Mouse (Mus musculus) cortical plate, adult 2 months (tissue): ENCODE results near the gene Slc8b1.

Source experiments
- CTCF ChIP-seq: fragments of 200-500 bp; IDR thresholded peaks from 2 replicates; pipeline ENCODE4 v1.5.1; 2011; ENCODE audit warnings: mild to moderate bottlenecking, control low read depth, low read length; ENCODE audit not compliant: insufficient read depth; ENCODE audit errors: extremely low read depth
- POLR2A ChIP-seq: fragments of 200-500 bp; IDR thresholded peaks from 2 replicates; pipeline ENCODE4 v1.6.1; 2011; ENCODE audit warnings: mild to moderate bottlenecking, low read length, control low read depth; ENCODE audit not compliant: insufficient read depth; ENCODE audit errors: extremely low read depth

DNA sequence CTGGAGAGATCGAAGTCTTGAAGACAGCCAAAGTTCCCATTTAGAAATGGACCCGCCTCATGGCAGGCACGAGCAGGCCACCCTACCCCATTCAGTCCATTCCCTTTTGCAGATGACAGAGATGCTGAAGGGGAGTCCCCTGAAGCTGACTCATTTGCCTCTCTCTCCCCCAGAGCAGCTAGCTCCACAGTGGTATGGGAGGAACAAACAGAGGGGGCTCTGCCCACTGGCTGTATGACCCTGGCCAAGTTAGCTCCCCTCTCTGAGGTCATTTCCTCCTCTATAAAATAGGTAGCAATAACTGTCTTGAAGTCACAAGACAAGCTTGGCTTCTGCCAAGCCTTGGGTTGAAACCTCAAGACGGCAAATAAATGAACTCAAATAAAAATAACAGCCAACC is 72.5 kb downstream of the Slc8b1 start:
- TF ChIP-seq CTCF (no peak), POLR2A (no peak)
